Mouse (Mus musculus): ENCODE data around the gene Lrrc8a. TPM values are rescaled to one million over a fixed set of nuclear protein-coding genes. Genes with fewer than 3 reads are reported as not detected.

Gene Lrrc8a
- polyA plus RNA-seq, 1 experiment from 2014 or later: 34.0 TPM

GRCm38 (mm10) chr2:30247036-30247435, 9.5 kb downstream of the Lrrc8a start:
- Histone ChIP-seq H3K4me2 (ENCODE audit: low read depth, low read length) (no peak overlapping the region), H3K4me3 (replicated peaks; ENCODE audit: low read length) (no peak overlapping the region), H3K36me3 (ENCODE audit: control insufficient read depth, insufficient read depth, low read length) (no peaks in the 10 kb centered on the region), H3K4me1 (ENCODE audit: control insufficient read depth, insufficient read depth, low read length) (peaks cover 27% of the 10 kb centered on the region), H3K9me3 (replicated peaks; ENCODE audit: control insufficient read depth, low read length) (no peaks in the 10 kb centered on the region), H3K9ac (ENCODE audit: low read length) (no peak overlapping the region), H3K27me3 (ENCODE audit: control insufficient read depth, insufficient read depth, low read length) (no peaks in the 10 kb centered on the region), H3K27ac (ENCODE audit: low read length) (no peak overlapping the region)
- 90% methylated on average over 5 of the region's 5 CpGs for WGBS
- no peak for ATAC-seq (ENCODE audit: insufficient read depth, low FRiP score)

DNA sequence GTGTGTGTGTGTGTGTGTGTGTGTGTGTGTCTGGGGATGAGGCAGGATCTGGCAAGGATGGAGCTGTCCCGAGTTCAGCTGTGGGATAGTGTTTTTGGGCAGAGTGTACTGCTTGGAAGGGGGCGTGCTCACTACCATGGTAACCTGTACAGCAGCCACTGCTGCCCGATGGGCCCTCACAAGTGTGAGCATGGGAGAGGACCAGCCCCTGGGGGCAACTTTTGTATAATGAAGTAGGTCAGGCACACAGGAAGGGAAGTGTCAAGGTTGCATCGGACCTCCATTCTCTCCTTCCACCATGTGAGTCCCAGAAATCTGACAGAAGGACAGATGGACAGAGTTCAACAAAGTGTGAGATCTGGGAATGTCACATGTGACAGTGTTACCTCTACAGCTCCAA, 10.2 kb downstream of the Lrrc8a start:
- no peak overlapping the region for H3K9ac ChIP-seq (ENCODE audit: low read length)
- ATAC-seq (ENCODE audit: insufficient read depth, low FRiP score): no peak
- H3K4me2 ChIP-seq (ENCODE audit: low read depth, low read length): no peak overlapping the region
- H3K36me3 ChIP-seq (ENCODE audit: control insufficient read depth, insufficient read depth, low read length): no peaks in the 10 kb centered on the region
- H3K4me1 ChIP-seq (ENCODE audit: control insufficient read depth, insufficient read depth, low read length): peaks cover 30% of the 10 kb centered on the region
- WGBS: 75% methylated on average over 4 of the region's 4 CpGs
- H3K9me3 ChIP-seq (replicated peaks; ENCODE audit: control insufficient read depth, low read length): no peaks in the 10 kb centered on the region
- H3K27me3 ChIP-seq (ENCODE audit: control insufficient read depth, insufficient read depth, low read length): no peaks in the 10 kb centered on the region
- no peak overlapping the region for H3K27ac ChIP-seq (ENCODE audit: low read length)
- no peak overlapping the region for H3K4me3 ChIP-seq (replicated peaks; ENCODE audit: low read length)

DNA sequence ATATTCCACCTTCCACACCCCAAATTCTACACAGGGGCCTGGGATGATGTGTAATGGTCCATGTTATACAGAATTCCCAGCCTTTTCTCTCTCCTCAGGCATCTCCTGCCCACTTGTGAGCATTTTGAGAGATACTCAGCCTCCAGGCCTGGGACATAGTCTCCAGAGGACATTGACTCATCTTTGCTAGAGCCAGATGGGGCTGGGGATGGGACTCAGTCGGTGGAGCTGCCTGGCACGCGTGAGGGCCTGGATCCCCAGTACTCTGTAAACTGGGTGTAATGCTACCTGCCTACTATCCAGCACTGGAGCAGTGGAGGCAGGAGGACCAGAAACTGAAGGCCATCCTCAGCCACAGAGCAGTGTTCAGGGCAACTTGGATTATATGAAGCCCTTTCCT, 11.7 kb downstream of the Lrrc8a start:
- Histone ChIP-seq H3K27ac (ENCODE audit: low read length) (no peak overlapping the region), H3K27me3 (ENCODE audit: control insufficient read depth, insufficient read depth, low read length) (no peaks in the 10 kb centered on the region), H3K4me2 (ENCODE audit: low read depth, low read length) (no peak overlapping the region), H3K36me3 (ENCODE audit: control insufficient read depth, insufficient read depth, low read length) (no peaks in the 10 kb centered on the region), H3K9ac (ENCODE audit: low read length) (no peak overlapping the region), H3K4me1 (ENCODE audit: control insufficient read depth, insufficient read depth, low read length) (peaks cover 29% of the 10 kb centered on the region), H3K9me3 (replicated peaks; ENCODE audit: control insufficient read depth, low read length) (no peaks in the 10 kb centered on the region), H3K4me3 (replicated peaks; ENCODE audit: low read length) (no peak overlapping the region)
- ATAC-seq (ENCODE audit: insufficient read depth, low FRiP score): no peak
- 84% methylated on average over 3 of the region's 3 CpGs for WGBS

GRCm38 (mm10) chr2:30250166-30251128, 12.9 kb downstream of the Lrrc8a start:
- H3K9ac ChIP-seq (ENCODE audit: low read length): no peak overlapping the region

DNA sequence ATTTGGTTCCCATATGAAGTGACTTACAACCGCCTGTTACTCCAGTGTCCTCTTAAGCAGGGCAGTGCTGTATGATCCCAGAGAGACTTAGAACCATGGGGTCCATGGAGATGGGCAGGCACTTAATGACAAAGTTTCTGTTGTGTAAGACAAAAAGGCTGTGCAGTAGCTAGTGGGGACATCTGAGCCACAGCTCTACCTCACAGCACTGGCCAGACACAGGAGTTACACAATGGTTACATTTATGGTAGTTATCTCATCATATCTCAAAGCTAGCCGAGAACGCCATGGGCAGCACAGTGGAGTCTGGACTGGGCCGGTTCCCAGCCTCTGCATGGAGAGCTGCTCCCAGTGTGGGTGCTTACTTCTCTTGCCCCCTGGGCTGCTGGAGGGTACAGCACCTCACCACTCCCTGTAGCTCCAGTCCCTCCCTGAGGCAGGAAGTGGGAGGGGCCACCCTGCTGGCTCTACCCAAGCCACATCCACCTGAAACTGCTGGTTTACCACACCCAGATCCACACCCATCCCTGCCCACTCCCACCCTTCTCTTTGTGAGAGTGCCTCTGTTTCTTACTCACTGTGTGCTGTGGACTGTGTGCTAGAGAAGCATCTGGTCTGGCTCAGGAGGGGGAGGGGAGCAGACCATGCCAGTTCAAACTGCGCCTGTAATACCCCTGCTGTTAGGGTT, 14.0 kb downstream of the Lrrc8a start:
- peaks cover 20% of the 10 kb centered on the region; the same call in 1 of the 2 replicates for H3K4me1 ChIP-seq (ENCODE audit: control insufficient read depth, insufficient read depth, low read length)
- 58% methylated on average over 5 of the region's 5 CpGs for WGBS
- peaks cover 14% of the 10 kb centered on the region for H3K36me3 ChIP-seq (ENCODE audit: control insufficient read depth, insufficient read depth, low read length)
- peak overlapping the region; percentile 28; the same call in 1 of the 2 replicates for H3K4me2 ChIP-seq (ENCODE audit: low read depth, low read length)
- no peak overlapping the region for H3K4me3 ChIP-seq (replicated peaks; ENCODE audit: low read length)
- ATAC-seq (ENCODE audit: insufficient read depth, low FRiP score): peak; percentile 94
- H3K27ac ChIP-seq (ENCODE audit: low read length): peak overlapping the region; percentile 96
- no peaks in the 10 kb centered on the region for H3K9me3 ChIP-seq (replicated peaks; ENCODE audit: control insufficient read depth, low read length)
- no peaks in the 10 kb centered on the region for H3K27me3 ChIP-seq (ENCODE audit: control insufficient read depth, insufficient read depth, low read length)
- H3K9ac ChIP-seq (ENCODE audit: low read length): peak overlapping the region; percentile 57

More at GRCm38 (mm10) chr2:30250166-30251128, 12.9 kb downstream of the Lrrc8a start:
- 83% methylated on average over 10 of the region's 10 CpGs for WGBS
- peaks cover 20% of the 10 kb centered on the region; the same call in 1 of the 2 replicates for H3K4me1 ChIP-seq (ENCODE audit: control insufficient read depth, insufficient read depth, low read length)
- H3K27me3 ChIP-seq (ENCODE audit: control insufficient read depth, insufficient read depth, low read length): no peaks in the 10 kb centered on the region
- H3K4me2 ChIP-seq (ENCODE audit: low read depth, low read length): no peak overlapping the region
- H3K36me3 ChIP-seq (ENCODE audit: control insufficient read depth, insufficient read depth, low read length): peaks cover 3% of the 10 kb centered on the region; the same call in 1 of the 2 replicates
- no peak for ATAC-seq (ENCODE audit: insufficient read depth, low FRiP score)
- H3K4me3 ChIP-seq (replicated peaks; ENCODE audit: low read length): no peak overlapping the region
- no peaks in the 10 kb centered on the region for H3K9me3 ChIP-seq (replicated peaks; ENCODE audit: control insufficient read depth, low read length)
- peak overlapping the region; percentile 84 for H3K27ac ChIP-seq (ENCODE audit: low read length)

DNA sequence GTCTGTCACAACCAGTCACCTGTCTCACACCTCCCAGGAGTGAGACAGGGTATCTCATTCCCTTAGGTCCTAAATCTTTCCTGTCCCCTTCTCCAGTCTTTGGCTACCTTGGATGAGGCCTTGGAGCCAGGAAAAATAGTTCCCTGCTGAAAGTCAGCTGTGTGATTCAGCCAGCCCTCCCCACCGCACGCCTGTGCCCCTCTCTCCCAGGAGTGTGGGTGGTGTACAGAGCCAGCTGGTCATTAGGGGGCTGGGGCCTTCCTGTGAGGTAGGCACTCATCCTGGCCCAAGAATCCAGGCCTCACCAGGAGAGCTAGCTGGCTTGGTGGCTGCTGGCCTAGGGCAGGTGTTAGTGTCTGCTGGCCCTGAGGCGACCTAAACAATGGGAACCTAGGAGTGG, 15.0 kb downstream of the Lrrc8a start:
- H3K4me2 ChIP-seq (ENCODE audit: low read depth, low read length): no peak overlapping the region
- peak overlapping the region; percentile 57 for H3K9ac ChIP-seq (ENCODE audit: low read length)
- H3K9me3 ChIP-seq (replicated peaks; ENCODE audit: control insufficient read depth, low read length): no peaks in the 10 kb centered on the region
- H3K4me3 ChIP-seq (replicated peaks; ENCODE audit: low read length): no peak overlapping the region
- peaks cover 22% of the 10 kb centered on the region for H3K36me3 ChIP-seq (ENCODE audit: control insufficient read depth, insufficient read depth, low read length)
- ATAC-seq (ENCODE audit: insufficient read depth, low FRiP score): no peak
- WGBS: 68% methylated on average over 3 of the region's 3 CpGs
- H3K4me1 ChIP-seq (ENCODE audit: control insufficient read depth, insufficient read depth, low read length): peaks cover 20% of the 10 kb centered on the region; the same call in 1 of the 2 replicates
- peak overlapping the region; percentile 96 for H3K27ac ChIP-seq (ENCODE audit: low read length)
- H3K27me3 ChIP-seq (ENCODE audit: control insufficient read depth, insufficient read depth, low read length): no peaks in the 10 kb centered on the region

GRCm38 (mm10) chr2:30253809-30254208, 16.3 kb downstream of the Lrrc8a start:
- no peaks in the 10 kb centered on the region for H3K27me3 ChIP-seq (ENCODE audit: control insufficient read depth, insufficient read depth, low read length)
- H3K4me1 ChIP-seq (ENCODE audit: control insufficient read depth, insufficient read depth, low read length): peaks cover 21% of the 10 kb centered on the region; the same call in 1 of the 2 replicates
- no peak overlapping the region for H3K4me3 ChIP-seq (replicated peaks; ENCODE audit: low read length)
- no peak overlapping the region for H3K27ac ChIP-seq (ENCODE audit: low read length)
- H3K36me3 ChIP-seq (ENCODE audit: control insufficient read depth, insufficient read depth, low read length): peaks cover 22% of the 10 kb centered on the region
- H3K4me2 ChIP-seq (ENCODE audit: low read depth, low read length): no peak overlapping the region
- no peaks in the 10 kb centered on the region for H3K9me3 ChIP-seq (replicated peaks; ENCODE audit: control insufficient read depth, low read length)
- no peak for ATAC-seq (ENCODE audit: insufficient read depth, low FRiP score)
- H3K9ac ChIP-seq (ENCODE audit: low read length): no peak overlapping the region
- 77% methylated on average over 5 of the region's 5 CpGs for WGBS

- Histone ChIP-seq H3K9me3 (replicated peaks; ENCODE audit: control insufficient read depth, low read length) (no peaks in the 10 kb centered on the region), H3K27ac (ENCODE audit: low read length) (no peak overlapping the region), H3K4me2 (ENCODE audit: low read depth, low read length) (no peak overlapping the region), H3K36me3 (ENCODE audit: control insufficient read depth, insufficient read depth, low read length) (peaks cover 27% of the 10 kb centered on the region), H3K9ac (ENCODE audit: low read length) (no peak overlapping the region), H3K4me1 (ENCODE audit: control insufficient read depth, insufficient read depth, low read length) (peaks cover 20% of the 10 kb centered on the region; the same call in 1 of the 2 replicates), H3K4me3 (replicated peaks; ENCODE audit: low read length) (no peak overlapping the region), H3K27me3 (ENCODE audit: control insufficient read depth, insufficient read depth, low read length) (no peaks in the 10 kb centered on the region)
- no peak for ATAC-seq (ENCODE audit: insufficient read depth, low FRiP score)
- WGBS: 96% methylated on average over 42 of the region's 42 CpGs
Measured at GRCm38 (mm10) chr2:30255631-30256395, 18.3 kb downstream of the Lrrc8a start.
